Mouse (Mus musculus) thymus, adult 2 months (tissue): ENCODE measurements around the gene Prkg2. TPM values are rescaled to one million over a fixed set of nuclear protein-coding genes. Genes with fewer than 3 reads are reported as not detected.

Experiments used
- DNase-seq: peaks from one replicate; pipeline ENCODE4 v3.0.0; 2021
- H3K27ac ChIP-seq: fragments of 200-500 bp; 2 replicates; pipeline ENCODE4 v1.5.1; 2012; ENCODE audit warnings: low read length, control low read depth; ENCODE audit not compliant: control insufficient read depth, insufficient read depth
- H3K27me3 ChIP-seq: fragments of 200-500 bp; 2 replicates; pipeline ENCODE4 v1.6.1; 2012; ENCODE audit warnings: mild to moderate bottlenecking, low read length, moderate library complexity, mixed read lengths; ENCODE audit not compliant: control insufficient read depth, insufficient read depth
- H3K36me3 ChIP-seq: fragments of 200-500 bp; 2 replicates; pipeline ENCODE4 v1.6.1; 2012; ENCODE audit warnings: mild to moderate bottlenecking, low read length, moderate library complexity; ENCODE audit not compliant: control insufficient read depth, insufficient read depth
- H3K4me1 ChIP-seq: fragments of 200-500 bp; replicated peaks from 2 replicates; pipeline ENCODE4 v1.6.1; 2012; ENCODE audit warnings: low read length; ENCODE audit not compliant: control insufficient read depth, insufficient read depth
- H3K4me3 ChIP-seq: fragments of 200-500 bp; 2 replicates; pipeline ENCODE4 v1.5.1; 2012; ENCODE audit warnings: mild to moderate bottlenecking, low read length, control low read depth, moderate library complexity; ENCODE audit not compliant: control insufficient read depth, insufficient read depth
- CTCF ChIP-seq: fragments of 200-500 bp; IDR thresholded peaks from 2 replicates; pipeline ENCODE4 v1.5.1; 2012; ENCODE audit warnings: mild to moderate bottlenecking, control low read depth, low read length, moderate library complexity, borderline replicate concordance; ENCODE audit not compliant: control insufficient read depth, poor library complexity, insufficient read depth; ENCODE audit errors: extremely low read depth
- POLR2A ChIP-seq: fragments of 200-500 bp; IDR thresholded peaks from 2 replicates; pipeline ENCODE4 v1.6.1; 2012; ENCODE audit warnings: mild to moderate bottlenecking, low read length, control low read depth, moderate library complexity; ENCODE audit not compliant: control insufficient read depth, poor library complexity, insufficient read depth; ENCODE audit errors: extremely low read depth
- WGBS: fragments of 180-500 bp; shearing (Covaris S2); methylation state at CpG from one replicate; pipeline ENCODE4 v1.1.7; 2018; 5-methylcytosine and 5-hydroxymethylcytosine counted together
- polyA plus RNA-seq: library from polyadenylated mRNA; depleted of rRNA; stranded (reverse); fragments of >200 nt; gene quantifications from 2 replicates; pipeline ENCODE4 v1.2.3, GENCODE M21; 2012

The Prkg2 gene
- polyA plus RNA-seq, 1 experiment = 0.15 TPM

DNA sequence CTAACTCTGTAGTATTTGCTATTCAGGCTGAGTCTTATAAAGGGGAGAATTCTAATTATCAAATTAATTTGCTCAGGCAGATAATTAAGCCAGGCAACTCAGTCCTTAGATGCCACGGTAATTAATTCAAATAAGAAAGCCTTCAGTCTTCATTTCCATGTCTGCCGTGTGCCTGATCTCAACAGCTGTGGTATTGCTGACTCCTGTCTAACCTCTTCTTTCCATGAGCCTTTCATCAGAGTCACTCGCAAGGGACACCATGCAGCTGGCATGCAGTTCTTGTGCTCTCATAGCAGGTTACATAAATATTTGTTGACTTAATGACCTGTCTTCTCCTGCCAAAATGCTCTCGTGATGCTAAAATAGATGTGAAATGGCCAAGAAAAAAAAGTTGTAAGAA, 41.4 kb downstream of the Prkg2 start:
- H3K36me3 ChIP-seq = no peaks in the 10 kb centered on the region
- DNase-seq = no peak
- H3K4me1 ChIP-seq = no peaks in the 10 kb centered on the region
- no peak overlapping the region for H3K4me3 ChIP-seq
- no peaks in the 10 kb centered on the region for H3K27me3 ChIP-seq
- 90% methylated on average over 4 of the region's 4 CpGs for WGBS
- H3K27ac ChIP-seq = no peak overlapping the region
- TF ChIP-seq CTCF (no peak), POLR2A (no peak)

DNA sequence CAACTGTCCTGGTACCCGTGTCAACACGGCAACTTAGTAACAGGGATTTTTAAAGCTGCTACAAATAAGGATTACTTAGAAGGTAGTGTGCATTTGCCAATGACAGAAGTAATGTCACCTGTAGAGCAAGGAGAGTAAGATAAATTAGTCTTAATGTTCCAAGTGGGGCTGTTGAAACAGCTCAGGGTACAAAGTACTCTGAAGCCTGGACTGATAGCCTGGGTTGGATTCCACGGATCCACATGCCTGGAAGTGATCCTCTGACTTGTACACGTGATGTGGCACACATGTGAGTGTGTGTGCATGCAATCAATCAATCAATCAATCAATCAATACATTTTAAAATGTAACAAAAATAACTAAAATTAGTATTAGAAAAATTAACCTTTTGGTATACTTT, 45.6 kb downstream of the Prkg2 start:
- Histone ChIP-seq H3K27ac (no peak overlapping the region), H3K4me1 (no peaks in the 10 kb centered on the region), H3K4me3 (no peak overlapping the region), H3K27me3 (no peaks in the 10 kb centered on the region), H3K36me3 (no peaks in the 10 kb centered on the region)
- 83% methylated on average over 4 of the region's 4 CpGs for WGBS
- DNase-seq = no peak
- TF ChIP-seq CTCF (no peak), POLR2A (no peak)

DNA sequence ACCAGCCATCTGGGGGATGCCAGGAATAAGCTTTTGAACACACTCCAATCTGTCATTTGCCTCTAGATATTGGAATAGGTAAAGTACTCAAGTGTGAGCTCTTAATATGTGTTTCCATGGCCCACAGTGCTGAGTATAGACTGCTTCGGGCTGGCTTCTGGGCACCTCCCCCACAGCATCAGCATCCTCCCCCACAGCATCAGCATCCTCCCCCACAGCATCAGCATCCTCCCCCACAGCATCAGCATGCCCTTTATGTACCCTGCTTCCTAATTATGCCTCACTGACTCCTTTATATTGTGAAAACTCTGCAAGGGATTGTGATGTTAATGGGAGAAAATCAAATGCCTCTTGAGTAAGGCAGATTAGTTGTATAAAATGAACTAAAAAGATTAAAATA, 49.5 kb downstream of the Prkg2 start:
- DNase-seq = no peak
- Histone ChIP-seq H3K27me3 (no peaks in the 10 kb centered on the region), H3K4me1 (no peaks in the 10 kb centered on the region), H3K36me3 (no peaks in the 10 kb centered on the region), H3K27ac (no peak overlapping the region), H3K4me3 (no peak overlapping the region)
- TF ChIP-seq CTCF = no peak
- 62% methylated on average over 1 of the region's 1 CpGs for WGBS

DNA sequence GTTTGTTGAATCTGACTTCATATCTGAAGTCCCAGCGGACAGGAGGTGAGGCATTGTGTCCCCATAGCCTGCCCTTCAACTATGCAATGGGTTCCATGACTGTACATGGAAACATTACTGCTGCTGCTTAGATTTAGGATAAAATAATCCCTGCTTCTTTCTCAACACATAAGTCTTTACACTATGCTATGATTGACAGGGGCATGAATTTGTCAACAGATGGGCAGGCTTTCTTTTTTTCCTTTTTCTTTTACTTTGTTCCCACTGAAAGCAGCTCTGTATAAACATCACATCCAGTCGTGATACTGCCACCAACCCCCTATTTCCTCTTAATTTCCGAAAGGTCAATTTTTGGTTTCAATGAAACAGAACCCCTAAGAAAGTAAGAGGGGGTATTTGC, 50.0 kb downstream of the Prkg2 start:
- WGBS = 74% methylated on average over 3 of the region's 3 CpGs
- TF ChIP-seq POLR2A (no peak), CTCF (no peak)
- DNase-seq = no peak

DNA sequence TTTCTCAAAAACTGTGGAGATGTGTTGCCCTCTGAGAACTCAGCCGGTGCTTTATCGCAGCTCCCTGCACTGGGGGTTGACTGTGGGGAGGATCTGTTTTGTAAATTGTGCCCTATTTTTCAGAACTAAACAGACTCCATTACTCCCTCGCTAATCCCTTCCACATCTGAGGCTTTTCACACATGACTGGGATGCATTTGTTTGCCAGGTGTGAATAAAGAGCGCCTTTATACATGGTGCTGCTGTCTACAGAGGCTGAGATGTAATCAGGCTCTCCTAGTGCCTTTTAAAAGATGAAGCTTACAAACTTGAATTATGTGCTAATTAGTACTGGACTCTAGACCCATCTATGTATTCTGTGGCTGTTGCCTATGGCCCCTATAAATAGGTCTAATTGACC, 50.7 kb downstream of the Prkg2 start:
- H3K4me3 ChIP-seq = no peak overlapping the region
- no peaks in the 10 kb centered on the region for H3K27me3 ChIP-seq
- H3K4me1 ChIP-seq = no peaks in the 10 kb centered on the region
- DNase-seq = no peak
- H3K27ac ChIP-seq = no peak overlapping the region
- H3K36me3 ChIP-seq = no peaks in the 10 kb centered on the region
- 65% methylated on average over 4 of the region's 4 CpGs for WGBS
- TF ChIP-seq POLR2A (no peak), CTCF (no peak)

More for the DNA sequence above, 50.0 kb downstream of the Prkg2 start:
- Histone ChIP-seq H3K36me3 (no peaks in the 10 kb centered on the region), H3K4me3 (no peak overlapping the region), H3K27ac (no peak overlapping the region), H3K27me3 (no peaks in the 10 kb centered on the region), H3K4me1 (no peaks in the 10 kb centered on the region)

DNA sequence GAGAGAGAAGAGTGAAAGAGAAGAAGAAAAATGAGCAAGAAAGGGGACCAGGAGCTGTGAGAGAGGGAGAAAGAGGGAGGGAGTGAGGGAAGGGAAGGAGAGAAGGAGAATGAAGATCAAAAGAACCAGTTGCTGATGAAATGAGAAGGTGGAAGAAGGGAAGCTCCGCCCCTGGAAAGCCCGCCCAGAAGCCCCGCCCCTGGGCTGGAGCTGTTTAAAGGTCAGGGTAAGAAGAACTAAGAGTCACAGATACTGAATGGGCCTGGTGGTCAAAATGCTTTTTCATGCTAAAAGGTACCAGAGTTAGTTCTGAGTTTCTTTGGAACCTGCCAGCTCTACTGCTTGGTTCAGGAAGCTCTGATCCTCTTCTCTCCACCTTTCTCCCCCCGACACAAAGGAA, 51.1 kb downstream of the Prkg2 start:
- 25% methylated on average over 4 of the region's 4 CpGs for WGBS
- Histone ChIP-seq H3K36me3 (no peaks in the 10 kb centered on the region), H3K27me3 (no peaks in the 10 kb centered on the region), H3K4me1 (no peaks in the 10 kb centered on the region), H3K27ac (no peak overlapping the region), H3K4me3 (no peak overlapping the region)
- DNase-seq = no peak
- TF ChIP-seq CTCF = no peak
- TF ChIP-seq POLR2A = no peak

DNA sequence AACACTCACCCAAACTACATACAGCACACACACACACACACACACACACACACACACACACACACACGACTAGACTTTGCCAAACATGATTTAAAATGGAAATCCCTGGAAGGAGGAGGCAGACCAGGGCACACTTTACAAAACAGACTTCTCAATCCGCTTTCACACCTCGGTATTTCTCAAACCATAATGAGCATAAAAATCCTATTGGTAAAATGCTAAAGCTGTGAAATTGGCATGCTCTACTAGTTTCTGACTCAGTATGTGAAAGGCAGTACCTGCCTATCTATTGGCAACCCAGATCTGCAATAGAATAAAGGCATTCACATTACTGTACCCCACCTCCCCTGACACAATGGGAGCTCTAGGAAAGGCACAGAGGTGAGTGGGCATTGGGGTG, 52.1 kb downstream of the Prkg2 start:
- no peaks in the 10 kb centered on the region for H3K4me1 ChIP-seq
- 91% methylated on average over 3 of the region's 3 CpGs for WGBS
- no peak overlapping the region for H3K4me3 ChIP-seq

More for the DNA sequence above, 52.1 kb downstream of the Prkg2 start:
- DNase-seq = no peak
- Histone ChIP-seq H3K27me3 (no peaks in the 10 kb centered on the region), H3K27ac (no peak overlapping the region), H3K36me3 (no peaks in the 10 kb centered on the region)
- TF ChIP-seq CTCF = no peak
- no peak for TF ChIP-seq POLR2A
